Comparison of ENCODE assay signal across 9 mouse cellular contexts in genomic region chr17:28455098-28455497, GRCm38 (mm10).
A peak's percentile ranks its signal among the peaks of the same experiment; 100 is the strongest.
DNase-seq lines count a peak whose midpoint lies in the region; ATAC-seq lines count a peak whose summit lies in the region.
"Had no signal": no experiment of that assay in that cellular context is flagged by ENCODE, and none has a peak within 500 bp of the region (broad histone marks: within the 10 kb centered on the region; RNA-seq: fewer than 3 reads in every experiment).

No protein-coding gene starts in this region.

- H3K27me3 ChIP-seq in hindbrain, embryonic 11.5 days (ENCODE audit: control insufficient read depth, insufficient read depth, low read length): no peaks in the 10 kb centered on the region
- no peaks in the 10 kb centered on the region for H3K27me3 ChIP-seq in hindbrain, embryonic 13.5 days
- H3K27me3 ChIP-seq in forebrain, embryonic 16.5 days (replicated peaks; ENCODE audit: control insufficient read depth, insufficient read depth, low read length): no peaks in the 10 kb centered on the region

- 76% methylated on average over 4 of the region's 4 CpGs for WGBS in hindbrain, embryonic 11.5 days
- 70% methylated on average over 4 of the region's 4 CpGs for WGBS in hindbrain, embryonic 13.5 days
- 70% methylated on average over 4 of the region's 4 CpGs for WGBS in forebrain, embryonic 16.5 days

- DNase-seq in hindbrain, embryonic 11.5 days (ENCODE audit: low spot score): peak; percentile 49
- DNase-seq in 416B (ENCODE audit: low read depth) (peak; percentile 72), MEL-GATA-1-ER (ENCODE audit: extremely low read depth, low read depth) (peak; percentile 11)
- peak; percentile 18 for DNase-seq in forelimb bud, embryonic 11.5 days (ENCODE audit: low read depth, low spot score)
- peak; percentile 50 for DNase-seq in retina, embryonic 14.5 days (ENCODE audit: low spot score)

- no peaks in the 10 kb centered on the region for H3K9me3 ChIP-seq in hindbrain, embryonic 11.5 days (ENCODE audit: control insufficient read depth, low read length)
- no peaks in the 10 kb centered on the region for H3K9me3 ChIP-seq in hindbrain, embryonic 13.5 days
- no peaks in the 10 kb centered on the region for H3K9me3 ChIP-seq in forebrain, embryonic 16.5 days (ENCODE audit: control insufficient read depth, low read length)

- H3K4me3 ChIP-seq in hindbrain, embryonic 11.5 days (ENCODE audit: low read depth, low read length): no peak overlapping the region
- H3K4me3 ChIP-seq in hindbrain, embryonic 13.5 days: no peak overlapping the region
- H3K4me3 ChIP-seq in forebrain, embryonic 16.5 days (replicated peaks; ENCODE audit: low read length): no peak overlapping the region
- H3K4me3 ChIP-seq: myocyte had no signal

- H3K27ac ChIP-seq in hindbrain, embryonic 11.5 days (ENCODE audit: low read depth, low read length): no peak overlapping the region
- no peak overlapping the region for H3K27ac ChIP-seq in hindbrain, embryonic 13.5 days
- no peak overlapping the region for H3K27ac ChIP-seq in forebrain, embryonic 16.5 days (ENCODE audit: low read length)

- H3K36me3 ChIP-seq in hindbrain, embryonic 11.5 days (ENCODE audit: control insufficient read depth, insufficient read depth, low read length): no peaks in the 10 kb centered on the region
- H3K36me3 ChIP-seq in hindbrain, embryonic 13.5 days: no peaks in the 10 kb centered on the region
- H3K36me3 ChIP-seq in forebrain, embryonic 16.5 days (ENCODE audit: control insufficient read depth, insufficient read depth): no peaks in the 10 kb centered on the region

- H3K9ac ChIP-seq in hindbrain, embryonic 11.5 days (ENCODE audit: low read depth, low read length): no peak overlapping the region
- H3K9ac ChIP-seq in hindbrain, embryonic 13.5 days: no peak overlapping the region
- no peak overlapping the region for H3K9ac ChIP-seq in forebrain, embryonic 16.5 days (replicated peaks; ENCODE audit: low read depth, low read length)

- ATAC-seq in hindbrain, embryonic 11.5 days (ENCODE audit: low FRiP score): no peak
- no peak for ATAC-seq in hindbrain, embryonic 13.5 days (ENCODE audit: low FRiP score)
- no peak for ATAC-seq in activated CD4-positive, CD25-positive, alpha-beta regulatory T cell, adult 4 months
- ATAC-seq in forebrain, embryonic 16.5 days: no peak

- H3K4me1 ChIP-seq in hindbrain, embryonic 11.5 days (replicated peaks; ENCODE audit: control insufficient read depth, insufficient read depth, low read length): no peaks in the 10 kb centered on the region
- peaks cover 6% of the 10 kb centered on the region; the same call in 1 of the 2 replicates for H3K4me1 ChIP-seq in hindbrain, embryonic 13.5 days (replicated peaks)
- 0 out of 2 replicates have a peak, but pooled peaks cover 2% of the 10 kb centered on the region for H3K4me1 ChIP-seq in forebrain, embryonic 16.5 days (replicated peaks; ENCODE audit: control insufficient read depth, insufficient read depth, low read length)

- no peak overlapping the region for H3K4me2 ChIP-seq in hindbrain, embryonic 11.5 days (replicated peaks; ENCODE audit: low read depth, low read length)
- H3K4me2 ChIP-seq in hindbrain, embryonic 13.5 days: no peak overlapping the region
- H3K4me2 ChIP-seq in forebrain, embryonic 16.5 days (ENCODE audit: low read length): no peak overlapping the region

Comparison
In these comparisons a context has a peak if more than half of its experiments do, and no peak if none do; other contexts are left out.
1. DNase-seq: peak in every context shown above with its lines; median percentile 72 in 416B; 50 in retina, embryonic 14.5 days; 49 in hindbrain, embryonic 11.5 days; 18 in forelimb bud, embryonic 11.5 days; 11 in MEL-GATA-1-ER.